Mouse (Mus musculus) lung, embryonic 16.5 days (tissue): Measurements from ENCODE around the gene Mrpl20. TPM values are rescaled to one million over a fixed set of nuclear protein-coding genes. Genes with fewer than 3 reads are reported as not detected.

Experiments used
- ATAC-seq: fragments of 200-750 bp; cut with Nextera tagmentation; 2 replicates; pipeline ENCODE4 v1.8.0; 2017; ENCODE audit warnings: low read depth, mild to moderate bottlenecking, moderate library complexity
- H3K27ac ChIP-seq: fragments of 300-500 bp; sonication (generic); 2 replicates; pipeline ENCODE4 v1.5.1; 2014; ENCODE audit warnings: mild to moderate bottlenecking, control low read depth, low read length
- H3K27me3 ChIP-seq: fragments of 300-500 bp; sonication (generic); 2 replicates; pipeline ENCODE4 v1.6.1; 2014; ENCODE audit warnings: low read depth, low read length, mixed read lengths; ENCODE audit not compliant: control insufficient read depth, insufficient read depth
- H3K36me3 ChIP-seq: fragments of 300-500 bp; sonication (generic); 2 replicates; pipeline ENCODE4 v1.6.1; 2014; ENCODE audit warnings: low read length; ENCODE audit not compliant: control insufficient read depth, insufficient read depth
- H3K4me1 ChIP-seq: fragments of 300-500 bp; sonication (generic); replicated peaks from 2 replicates; pipeline ENCODE4 v1.6.1; 2014; ENCODE audit warnings: low read length, mixed read lengths; ENCODE audit not compliant: control insufficient read depth, insufficient read depth
- H3K4me2 ChIP-seq: fragments of 300-500 bp; sonication (generic); 2 replicates; pipeline ENCODE4 v1.6.1; 2014; ENCODE audit warnings: low read depth, low read length, control low read depth
- H3K4me3 ChIP-seq: fragments of 300-500 bp; sonication (generic); 2 replicates; pipeline ENCODE4 v1.5.1; 2014; ENCODE audit warnings: mild to moderate bottlenecking, low read length, control low read depth
- H3K9ac ChIP-seq: fragments of 300-500 bp; sonication (generic); 2 replicates; pipeline ENCODE4 v1.6.1; 2014; ENCODE audit warnings: low read length, control low read depth
- H3K9me3 ChIP-seq: fragments of 300-500 bp; sonication (generic); 2 replicates; pipeline ENCODE4 v1.6.1; 2016; ENCODE audit warnings: low read length; ENCODE audit not compliant: control insufficient read depth
- WGBS: fragments of 180-500 bp; shearing (Covaris S2); extraction: QIAGEN DNeasy Blood & Tissue Kit; methylation state at CpG from one replicate; pipeline ENCODE4 v1.1.7; 2014; 5-methylcytosine and 5-hydroxymethylcytosine counted together
- polyA plus RNA-seq: library from polyadenylated mRNA; unstranded; fragments of >200 nt; fragmentation: Nextera tagmentation; extraction: Ambion mirVana; gene quantifications from 2 replicates; pipeline ENCODE4 v1.2.1, GENCODE M21; 2015

Gene Mrpl20
- polyA plus RNA-seq: 177 and 194 TPM in 2 replicates

GRCm38 (mm10) chr4:155802741-155803339 is at the start of gene Mrpl20:
TSS of gene Mrpl20 (plus strand) at chr4:155802878.
- H3K4me1 ChIP-seq: peaks cover 12% of the 10 kb centered on the region
- peak within 1 kb of the TSS; percentile 76 for H3K9ac ChIP-seq
- H3K4me2 ChIP-seq: peak within 1 kb of the TSS; percentile 69
- no peaks in the 10 kb centered on the region for H3K27me3 ChIP-seq
- 8% methylated on average over 12 of the region's 12 CpGs for WGBS
- ATAC-seq: no peak
- H3K4me3 ChIP-seq: peak within 1 kb of the TSS; percentile 81
- peaks cover 6% of the 10 kb centered on the region for H3K36me3 ChIP-seq
- H3K9me3 ChIP-seq: no peaks in the 10 kb centered on the region
- peak within 1 kb of the TSS; percentile 64 for H3K27ac ChIP-seq

DNA sequence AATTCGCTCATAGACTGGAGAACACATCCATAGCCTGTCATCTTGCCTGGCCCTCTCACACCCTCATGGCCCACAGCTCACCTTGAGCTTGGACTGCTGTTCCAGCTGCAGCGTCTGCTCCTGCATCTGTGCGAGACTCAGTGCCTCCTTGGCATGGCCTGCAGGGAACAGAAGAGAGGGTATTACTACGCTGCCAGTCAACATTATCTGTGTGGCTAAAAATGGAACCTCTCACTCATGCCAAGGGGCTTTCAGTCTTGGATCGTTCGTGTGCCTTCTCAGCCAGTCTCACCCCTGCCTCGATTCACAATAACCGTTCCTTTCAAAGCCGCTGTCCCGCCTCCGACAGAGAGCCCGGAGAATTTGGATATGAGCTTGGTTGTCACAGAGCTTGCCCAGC is 45.7 kb upstream of the Mrpl20 start:
- Histone ChIP-seq H3K4me1 (peaks cover 18% of the 10 kb centered on the region), H3K4me2 (no peak overlapping the region), H3K27ac (no peak overlapping the region), H3K9me3 (no peaks in the 10 kb centered on the region), H3K36me3 (peaks cover 23% of the 10 kb centered on the region), H3K4me3 (no peak overlapping the region), H3K27me3 (no peaks in the 10 kb centered on the region), H3K9ac (no peak overlapping the region)
- ATAC-seq: no peak
- WGBS: 89% methylated on average over 12 of the region's 12 CpGs

DNA sequence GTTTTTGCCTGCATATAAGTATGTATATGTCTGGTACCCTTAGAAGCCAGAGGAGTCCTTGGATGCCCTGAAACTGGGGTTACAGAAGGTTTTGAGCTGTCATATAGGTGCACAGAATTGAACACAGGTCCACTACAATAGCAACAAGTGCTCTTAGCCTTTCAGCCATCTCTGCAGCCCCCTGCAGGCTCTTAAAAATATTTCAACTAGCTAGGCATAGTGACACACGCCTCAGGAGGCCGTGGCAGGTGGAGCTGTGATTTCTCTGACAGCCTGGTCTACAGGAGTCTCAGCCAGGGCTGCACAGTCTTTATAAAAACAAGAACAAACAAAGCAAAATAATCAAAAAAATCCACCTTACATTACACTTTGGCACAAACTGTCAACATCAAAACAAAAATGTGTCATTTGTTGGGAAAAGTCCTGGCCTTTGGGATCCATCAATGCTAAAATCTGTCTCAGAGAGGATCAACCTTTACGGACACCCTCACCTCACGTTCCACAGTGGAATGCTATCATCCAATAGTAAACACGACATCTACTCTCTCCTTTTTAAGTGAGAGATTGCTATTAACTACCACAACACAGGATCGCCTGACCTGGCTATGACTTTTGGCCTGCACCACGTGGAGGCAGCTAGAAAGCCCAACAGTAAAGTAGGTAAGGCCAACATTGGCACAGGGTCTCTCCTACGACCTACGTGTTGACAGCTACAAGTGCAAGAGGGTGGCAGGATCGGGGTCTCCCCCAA is 42.6 kb upstream of the Mrpl20 start:
- WGBS: 2% methylated on average over 10 of the region's 10 CpGs
- Histone ChIP-seq H3K4me2 (peak overlapping the region; percentile 98), H3K4me1 (peaks cover 18% of the 10 kb centered on the region), H3K9ac (peak overlapping the region; percentile 82), H3K27me3 (no peaks in the 10 kb centered on the region), H3K27ac (peak overlapping the region; percentile 31; the same call in 1 of the 2 replicates), H3K4me3 (peak overlapping the region; percentile 85), H3K36me3 (peaks cover 4% of the 10 kb centered on the region), H3K9me3 (no peaks in the 10 kb centered on the region)
- ATAC-seq: no peak; the same call in 1 of the 2 replicates

- under 1% methylated on average over 63 of the region's 68 CpGs for WGBS
- no peaks in the 10 kb centered on the region for H3K27me3 ChIP-seq
- H3K27ac ChIP-seq: peak within 1 kb of the TSS; percentile 45
- peak within 1 kb of the TSS; percentile 85 for H3K4me3 ChIP-seq
- peaks cover 18% of the 10 kb centered on the region for H3K4me1 ChIP-seq
- H3K9ac ChIP-seq: peak within 1 kb of the TSS; percentile 82
- H3K36me3 ChIP-seq: peaks cover 4% of the 10 kb centered on the region
- no peaks in the 10 kb centered on the region for H3K9me3 ChIP-seq
- ATAC-seq: peak; percentile 99
- peak within 1 kb of the TSS; percentile 98 for H3K4me2 ChIP-seq
Measured at GRCm38 (mm10) chr4:155760613-155761355, 41.9 kb upstream of the Mrpl20 start, which contains the start of gene Atad3a. TSS of gene Atad3a (minus strand) at chr4:155761093.

GRCm38 (mm10) chr4:155761356-155762099 is 41.1 kb upstream of the Mrpl20 start:
- H3K4me1 ChIP-seq: peaks cover 18% of the 10 kb centered on the region
- ATAC-seq: 0 out of 2 replicates have a peak, but pooled peaks have one; percentile 3
- H3K36me3 ChIP-seq: peaks cover under 1% of the 10 kb centered on the region
- no peaks in the 10 kb centered on the region for H3K27me3 ChIP-seq
- peak overlapping the region; percentile 98 for H3K4me2 ChIP-seq
- H3K27ac ChIP-seq: peak overlapping the region; percentile 45; the same call in 1 of the 2 replicates
- WGBS: 2% methylated on average over 28 of the region's 28 CpGs
- H3K9me3 ChIP-seq: no peaks in the 10 kb centered on the region
- peak overlapping the region; percentile 85 for H3K4me3 ChIP-seq
- H3K9ac ChIP-seq: peak overlapping the region; percentile 81

GRCm38 (mm10) chr4:155762357-155762756 is 40.3 kb upstream of the Mrpl20 start:
- Histone ChIP-seq H3K4me2 (no peak overlapping the region), H3K9ac (no peak overlapping the region), H3K27me3 (no peaks in the 10 kb centered on the region), H3K27ac (no peak overlapping the region), H3K9me3 (no peaks in the 10 kb centered on the region), H3K4me3 (no peak overlapping the region), H3K36me3 (no peaks in the 10 kb centered on the region), H3K4me1 (peaks cover 18% of the 10 kb centered on the region)
- 78% methylated on average over 3 of the region's 3 CpGs for WGBS
- no peak for ATAC-seq

- 57% methylated on average over 5 of the region's 5 CpGs for WGBS
- ATAC-seq: no peak
- Histone ChIP-seq H3K9me3 (no peaks in the 10 kb centered on the region), H3K4me3 (peak overlapping the region; percentile 53), H3K36me3 (no peaks in the 10 kb centered on the region), H3K4me1 (peaks cover 14% of the 10 kb centered on the region), H3K27me3 (peaks cover 17% of the 10 kb centered on the region), H3K4me2 (peak overlapping the region; percentile 74), H3K27ac (no peak overlapping the region), H3K9ac (peak overlapping the region; percentile 75; the same call in 1 of the 2 replicates)
Measured at GRCm38 (mm10) chr4:155769496-155769879, 33.2 kb upstream of the Mrpl20 start.

DNA sequence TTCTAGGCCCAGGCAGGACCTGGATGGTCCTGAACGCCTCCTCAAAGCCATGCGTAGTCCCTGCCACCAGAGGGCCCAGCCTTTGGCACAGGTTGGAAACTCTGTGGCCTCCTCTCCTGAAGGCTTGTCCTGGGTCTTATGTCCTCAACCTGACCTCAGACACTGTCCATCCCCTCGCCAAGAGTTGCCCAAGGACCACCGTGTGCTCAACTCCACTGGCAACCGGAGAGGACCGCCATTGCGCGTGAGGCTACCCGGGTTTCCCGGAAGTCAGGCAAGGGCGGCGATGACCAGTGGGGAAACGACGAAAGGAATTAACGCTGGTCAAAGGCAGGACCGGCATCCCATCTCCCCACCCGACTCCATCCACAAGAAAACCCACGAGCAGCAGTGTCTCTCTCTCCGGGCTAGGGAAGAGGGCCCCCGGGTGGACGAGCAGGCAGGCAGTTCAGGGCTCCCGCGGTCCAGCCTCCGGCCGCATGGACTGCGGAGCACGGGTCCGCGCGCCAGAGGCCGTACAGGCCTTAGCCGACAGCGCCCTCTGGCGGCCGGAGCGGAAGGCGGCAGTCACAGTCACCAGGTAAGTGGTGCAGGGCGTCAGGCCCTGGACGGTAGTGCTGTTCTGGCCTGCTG is 32.7 kb upstream of the Mrpl20 start:
- ATAC-seq: peak; percentile 91
- WGBS: 1% methylated on average over 39 of the region's 39 CpGs
- peak overlapping the region; percentile 30; the same call in 1 of the 2 replicates for H3K27ac ChIP-seq

More for the DNA sequence above, 32.7 kb upstream of the Mrpl20 start:
- Histone ChIP-seq H3K9ac (peak overlapping the region; percentile 75), H3K4me1 (peaks cover 19% of the 10 kb centered on the region), H3K9me3 (no peaks in the 10 kb centered on the region), H3K4me3 (peak overlapping the region; percentile 53), H3K27me3 (peaks cover 17% of the 10 kb centered on the region), H3K4me2 (peak overlapping the region; percentile 74), H3K36me3 (no peaks in the 10 kb centered on the region)
